Comparison of ENCODE assay signal across 8 mouse cellular contexts in genomic region chr2:30686359-30686758, GRCm38 (mm10).
DNase-seq lines count a peak whose midpoint lies in the region; ATAC-seq and TF ChIP-seq lines count a peak whose summit lies in the region.
"Had no signal": no experiment of that assay in that cellular context is flagged by ENCODE, and none has a peak within 500 bp of the region (broad histone marks: within the 10 kb centered on the region; RNA-seq: fewer than 3 reads in every experiment).

No protein-coding gene starts in this region.

- ATAC-seq in forebrain, embryonic 16.5 days = no peak
- ATAC-seq in intestine, embryonic 16.5 days = no peak
- ATAC-seq in neural tube, embryonic 15.5 days (ENCODE audit: low FRiP score) = no peak

- no peak overlapping the region for H3K4me2 ChIP-seq in forebrain, embryonic 16.5 days (ENCODE audit: low read length)
- H3K4me2 ChIP-seq in intestine, embryonic 16.5 days (ENCODE audit: low read depth, low read length) = no peak overlapping the region
- H3K4me2 ChIP-seq in neural tube, embryonic 15.5 days = no peak overlapping the region

- DNase-seq in left cerebral cortex, adult 2 months (ENCODE audit: extremely low spot score in 1 of 2, low spot score in 2 of 2) = no peak
- DNase-seq in left cerebral cortex, adult 11 months (ENCODE audit: low spot score) = no peak
- no peak for DNase-seq in urinary bladder, postnatal 4 days (ENCODE audit: low spot score in 2 of 2)
- DNase-seq in adipocyte (ENCODE audit: low spot score) = no peak

- WGBS in forebrain, embryonic 16.5 days = 64% methylated on average over 6 of the region's 6 CpGs
- 73% methylated on average over 6 of the region's 6 CpGs for WGBS in intestine, embryonic 16.5 days
- 70% methylated on average over 6 of the region's 6 CpGs for WGBS in neural tube, embryonic 15.5 days

- 0 out of 2 replicates have a peak overlapping the region, but pooled peaks have one; percentile 20 for H3K9ac ChIP-seq in forebrain, embryonic 16.5 days (replicated peaks; ENCODE audit: low read depth, low read length)
- no peak overlapping the region for H3K9ac ChIP-seq in intestine, embryonic 16.5 days (ENCODE audit: low read depth, low read length)
- H3K9ac ChIP-seq in neural tube, embryonic 15.5 days (replicated peaks) = 0 out of 2 replicates have a peak overlapping the region, but pooled peaks have one; percentile 14

- H3K36me3 ChIP-seq in forebrain, embryonic 16.5 days (ENCODE audit: control insufficient read depth, insufficient read depth) = no peaks in the 10 kb centered on the region
- no peaks in the 10 kb centered on the region for H3K36me3 ChIP-seq in intestine, embryonic 16.5 days (ENCODE audit: control insufficient read depth, insufficient read depth, low read length)
- no peaks in the 10 kb centered on the region for H3K36me3 ChIP-seq in neural tube, embryonic 15.5 days

- no peak for TF ChIP-seq CTCF in left cerebral cortex, adult 2 months (IDR thresholded peaks at IDR 0.05)

- no peaks in the 10 kb centered on the region for H3K9me3 ChIP-seq in forebrain, embryonic 16.5 days (ENCODE audit: control insufficient read depth, low read length)
- 0 out of 2 replicates have a peak, but pooled peaks cover 3% of the 10 kb centered on the region for H3K9me3 ChIP-seq in intestine, embryonic 16.5 days (ENCODE audit: control insufficient read depth, low read length)
- no peaks in the 10 kb centered on the region for H3K9me3 ChIP-seq in neural tube, embryonic 15.5 days (replicated peaks)

- H3K4me3 ChIP-seq in left cerebral cortex, adult 2 months = no peak overlapping the region
- no peak overlapping the region for H3K4me3 ChIP-seq in forebrain, embryonic 16.5 days (replicated peaks; ENCODE audit: low read length)
- no peak overlapping the region for H3K4me3 ChIP-seq in intestine, embryonic 16.5 days (ENCODE audit: low read length)
- H3K4me3 ChIP-seq in neural tube, embryonic 15.5 days (replicated peaks) = no peak overlapping the region
- H3K4me3 ChIP-seq: myocyte had no signal

- peaks cover 37% of the 10 kb centered on the region for H3K4me1 ChIP-seq in forebrain, embryonic 16.5 days (replicated peaks; ENCODE audit: control insufficient read depth, insufficient read depth, low read length)
- H3K4me1 ChIP-seq in intestine, embryonic 16.5 days (ENCODE audit: control insufficient read depth, insufficient read depth, low read length) = peaks cover 32% of the 10 kb centered on the region
- H3K4me1 ChIP-seq in neural tube, embryonic 15.5 days = peaks cover 37% of the 10 kb centered on the region

- intact Hi-C loops in left cerebral cortex, adult 2 months (cut with DNase I) = no loop called here

- peak overlapping the region; percentile 24; the same call in 1 of the 2 replicates for H3K27ac ChIP-seq in left cerebral cortex, adult 2 months
- H3K27ac ChIP-seq in forebrain, embryonic 16.5 days (ENCODE audit: low read length) = peak overlapping the region; percentile 90
- 0 out of 2 replicates have a peak overlapping the region, but pooled peaks have one; percentile 87 for H3K27ac ChIP-seq in intestine, embryonic 16.5 days (ENCODE audit: low read length)
- H3K27ac ChIP-seq in neural tube, embryonic 15.5 days (replicated peaks) = 0 out of 2 replicates have a peak overlapping the region, but pooled peaks have one; percentile 79

- H3K27me3 ChIP-seq in forebrain, embryonic 16.5 days (replicated peaks; ENCODE audit: control insufficient read depth, insufficient read depth, low read length) = no peaks in the 10 kb centered on the region
- H3K27me3 ChIP-seq in intestine, embryonic 16.5 days (replicated peaks; ENCODE audit: control insufficient read depth, insufficient read depth, low read length) = no peaks in the 10 kb centered on the region
- no peaks in the 10 kb centered on the region for H3K27me3 ChIP-seq in neural tube, embryonic 15.5 days (replicated peaks)

Comparison
In these comparisons a context has a peak if more than half of its experiments do, and no peak if none do; other contexts are left out.
1. H3K27ac ChIP-seq: peak in every context shown above with its lines; median percentile 90 in forebrain, embryonic 16.5 days; 87 in intestine, embryonic 16.5 days; 79 in neural tube, embryonic 15.5 days; 24 in left cerebral cortex, adult 2 months.